In the genomic region with DNA sequence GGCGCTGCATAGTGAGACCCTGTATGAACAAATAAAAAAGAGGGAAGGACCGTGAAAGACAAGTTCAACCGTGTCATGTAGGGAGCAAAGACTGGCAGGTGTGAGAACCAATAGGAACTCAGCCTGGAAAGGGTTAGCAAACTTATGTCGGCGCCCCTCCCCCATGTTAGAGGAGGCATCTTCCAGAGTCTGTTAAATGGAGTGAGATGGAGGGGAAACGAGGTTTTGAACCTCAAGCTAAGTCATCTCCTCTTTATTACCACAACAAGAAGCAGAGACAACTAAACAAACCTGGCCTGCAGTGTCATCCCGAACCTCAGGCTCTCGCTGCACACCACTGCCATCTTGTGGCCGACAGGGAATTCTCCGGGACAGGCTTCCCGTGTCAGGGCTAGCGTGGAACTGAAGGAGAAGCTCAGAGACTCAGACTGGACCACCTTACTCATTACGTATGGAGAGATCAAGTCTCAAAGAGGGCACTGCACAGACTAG, we compare ENCODE assay signal across 7 mouse cellular contexts. TPM values are rescaled to one million over a fixed set of nuclear protein-coding genes. Genes with fewer than 3 reads are reported as not detected.
DNase-seq lines count a peak whose midpoint lies in the region; ATAC-seq lines count a peak whose summit lies in the region.

No protein-coding gene starts in this region.

- DNase-seq in adrenal gland, adult 18-20 months (ENCODE audit: low spot score in 2 of 2), result peak; percentile 85 to 89
- DNase-seq in embryo, embryonic 10 days (ENCODE audit: low spot score), result peak; percentile 92
- peak; percentile 66 for DNase-seq in gastrocnemius, postnatal 25 days
- peak; percentile 94 for DNase-seq in intestine, embryonic 14.5 days (ENCODE audit: low spot score)
- DNase-seq in left cerebral cortex, postnatal 14 days (ENCODE audit: low spot score in 2 of 2), result peak; percentile 85 to 89
- peak; percentile 84 for DNase-seq in midbrain, embryonic 10.5 days (ENCODE audit: low spot score)
- DNase-seq in right cerebral cortex, postnatal 4 days, result peak; percentile 87

- H3K9me3 ChIP-seq in intestine, embryonic 14.5 days (ENCODE audit: control insufficient read depth, low read length), result no peaks in the 10 kb centered on the region
- no peaks in the 10 kb centered on the region for H3K9me3 ChIP-seq in midbrain, embryonic 10.5 days (replicated peaks)

- no peaks in the 10 kb centered on the region for H3K36me3 ChIP-seq in intestine, embryonic 14.5 days (ENCODE audit: control insufficient read depth, insufficient read depth, low read length)
- no peaks in the 10 kb centered on the region for H3K36me3 ChIP-seq in midbrain, embryonic 10.5 days

- H3K4me1 ChIP-seq in intestine, embryonic 14.5 days (replicated peaks; ENCODE audit: control insufficient read depth, insufficient read depth, low read length), result peaks cover 4% of the 10 kb centered on the region; the same call in 1 of the 2 replicates
- peaks cover 5% of the 10 kb centered on the region for H3K4me1 ChIP-seq in midbrain, embryonic 10.5 days

- intact Hi-C loops in left cerebral cortex, postnatal 14 days (cut with DNase I), result loop anchor here (2.0 kb wide), 2 partner anchors 50 to 230 kb away; a partner anchor contains a TSS

- peak overlapping the region; percentile 15; the same call in 1 of the 2 replicates for H3K4me3 ChIP-seq in intestine, embryonic 14.5 days (ENCODE audit: low read depth, low read length)
- peak overlapping the region; percentile 37 for H3K4me3 ChIP-seq in midbrain, embryonic 10.5 days

- H3K4me2 ChIP-seq in intestine, embryonic 14.5 days (ENCODE audit: low read length), result peak overlapping the region; percentile 35; the same call in 1 of the 2 replicates

- H3K27me3 ChIP-seq in intestine, embryonic 14.5 days (replicated peaks; ENCODE audit: control insufficient read depth, insufficient read depth, low read length), result no peaks in the 10 kb centered on the region
- no peaks in the 10 kb centered on the region; the same call in 1 of the 2 replicates for H3K27me3 ChIP-seq in midbrain, embryonic 10.5 days (ENCODE audit: low read depth, poor library complexity, severe bottlenecking)

- no peak overlapping the region for H3K9ac ChIP-seq in intestine, embryonic 14.5 days (ENCODE audit: low read length)

- ATAC-seq in intestine, embryonic 14.5 days (replicated peaks; ENCODE audit: low FRiP score, low TSS enrichment, low read depth), result peak; percentile 81

- 2% methylated on average over 13 of the region's 13 CpGs for WGBS in intestine, embryonic 14.5 days
- WGBS in midbrain, embryonic 10.5 days, result 5% methylated on average over 13 of the region's 13 CpGs

- no peak overlapping the region for H3K27ac ChIP-seq in intestine, embryonic 14.5 days (ENCODE audit: low read depth)
- no peak overlapping the region for H3K27ac ChIP-seq in midbrain, embryonic 10.5 days (replicated peaks)

RNA-seq across cellular contexts. Expression of a gene that starts 13.9 kb away (rescaled TPM):
- total RNA-seq in adrenal gland, adult 18-20 months (2021), result 100 to 1,000 TPM; 133 to 239 TPM
- 10 to 100 TPM; 23.7 to 31.5 TPM for total RNA-seq in gastrocnemius, postnatal 25 days (2021)
- polyA plus RNA-seq in intestine, embryonic 14.5 days (2014; fragmentation: Nextera tagmentation; extraction: Ambion mirVana), result 27.0 and 39.6 TPM in 2 replicates
- total RNA-seq in left cerebral cortex, postnatal 14 days (2021), result 1 to 10 TPM; 4.1 to 4.2 TPM
- polyA plus RNA-seq in midbrain, embryonic 10.5 days (2016; fragmentation: Nextera tagmentation; extraction: Ambion mirVana), result 7.4 and 7.5 TPM in 2 replicates

RNA-seq across cellular contexts. Expression of a gene that starts 33.3 kb away (rescaled TPM):
- not detected for total RNA-seq in adrenal gland, adult 18-20 months (2021)
- total RNA-seq in gastrocnemius, postnatal 25 days (2021), result not detected
- not detected in 2 replicates for polyA plus RNA-seq in intestine, embryonic 14.5 days (2014; fragmentation: Nextera tagmentation; extraction: Ambion mirVana)
- not detected for total RNA-seq in left cerebral cortex, postnatal 14 days (2021)
- polyA plus RNA-seq in midbrain, embryonic 10.5 days (2016; fragmentation: Nextera tagmentation; extraction: Ambion mirVana), result 0.31 TPM in 1 of 2 replicates, not detected in the other

RNA-seq across cellular contexts. Expression of a gene that starts 49.7 kb away (rescaled TPM):
- under 1 TPM; 0.46 to 0.77 TPM for total RNA-seq in adrenal gland, adult 18-20 months (2021)
- not detected for total RNA-seq in gastrocnemius, postnatal 25 days (2021)
- 0.15 TPM in 1 of 2 replicates, not detected in the other for polyA plus RNA-seq in intestine, embryonic 14.5 days (2014; fragmentation: Nextera tagmentation; extraction: Ambion mirVana)
- total RNA-seq in left cerebral cortex, postnatal 14 days (2021), result 1 to 10 TPM; 5.8 to 6.3 TPM
- 0.23 and 0.31 TPM in 2 replicates for polyA plus RNA-seq in midbrain, embryonic 10.5 days (2016; fragmentation: Nextera tagmentation; extraction: Ambion mirVana)

Comparison
In these comparisons a context has a peak if more than half of its experiments do, and no peak if none do; other contexts are left out.
1. RNA of a gene that starts 13.9 kb away (total RNA-seq): 133 to 239 TPM in adrenal gland, adult 18-20 months and 23.7 to 31.5 TPM in gastrocnemius, postnatal 25 days; 4.1 to 4.2 TPM in left cerebral cortex, postnatal 14 days; every median in the first group is over 4 times any median in the second.
2. Peak in every context shown above with its lines, with median percentiles within 50 percentile points of each other: DNase-seq.